ENCODE assay signal across 8 mouse cellular contexts in the genomic region with DNA sequence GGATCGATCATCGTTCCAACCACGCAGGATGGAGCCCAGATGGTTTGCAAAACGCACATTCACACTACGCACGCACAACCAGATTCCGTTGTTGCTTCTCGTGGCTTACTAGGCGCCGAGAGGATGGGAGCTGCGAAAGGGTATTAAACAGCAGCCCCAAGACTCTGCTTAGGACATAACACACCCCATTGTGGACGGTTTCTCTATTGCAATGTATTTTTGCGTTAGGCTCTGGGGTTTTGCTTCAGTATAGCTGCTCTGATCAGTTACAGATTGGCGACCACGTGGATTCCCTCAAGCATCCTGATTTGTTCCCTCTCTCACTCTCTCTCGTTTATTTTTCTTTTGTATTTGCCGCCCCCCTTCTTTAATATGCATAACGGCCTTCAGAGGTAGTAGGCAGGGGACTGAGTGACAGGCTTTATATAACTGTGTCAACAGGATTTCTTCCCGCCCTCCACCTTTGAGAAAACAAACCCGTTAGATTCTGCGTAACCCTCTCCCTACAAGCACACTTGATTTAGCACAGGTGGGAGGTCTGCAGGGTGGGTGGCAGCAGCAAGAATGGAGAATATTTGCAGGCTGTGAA. TPM values are rescaled to one million over a fixed set of nuclear protein-coding genes. Genes with fewer than 3 reads are reported as not detected.
DNase-seq lines count a peak whose midpoint lies in the region; ATAC-seq and TF ChIP-seq lines count a peak whose summit lies in the region.

No protein-coding gene starts in this region.

- under 1% methylated on average over 21 of the region's 21 CpGs for WGBS in lung, postnatal 0 days
- WGBS in midbrain, embryonic 13.5 days: 0% methylated on average over 21 of the region's 21 CpGs

- no peak for ATAC-seq in lung, postnatal 0 days
- peak; percentile 31 for ATAC-seq in midbrain, embryonic 13.5 days

- H3K27ac ChIP-seq in lung, postnatal 0 days (ENCODE audit: low read length): no peak overlapping the region
- no peak overlapping the region for H3K27ac ChIP-seq in brown adipose tissue, adult 24 weeks (replicated peaks; ENCODE audit: low read depth, low read length)
- peak overlapping the region; percentile 100 for H3K27ac ChIP-seq in midbrain, embryonic 13.5 days

- no peak for TF ChIP-seq EP300 in lung, postnatal 0 days (IDR thresholded peaks at IDR 0.05)

- no peaks in the 10 kb centered on the region for H3K36me3 ChIP-seq in lung, postnatal 0 days (ENCODE audit: insufficient read depth, low read length)
- H3K36me3 ChIP-seq in midbrain, embryonic 13.5 days: no peaks in the 10 kb centered on the region

- no peaks in the 10 kb centered on the region for H3K27me3 ChIP-seq in lung, postnatal 0 days (replicated peaks; ENCODE audit: insufficient read depth, low read length)
- H3K27me3 ChIP-seq in midbrain, embryonic 13.5 days: no peaks in the 10 kb centered on the region

- peak overlapping the region; percentile 96; the same call in 1 of the 2 replicates for H3K4me3 ChIP-seq in lung, postnatal 0 days (ENCODE audit: low read depth, low read length)
- H3K4me3 ChIP-seq in brown adipose tissue, adult 24 weeks (ENCODE audit: insufficient read depth, low read depth, low read length): peak overlapping the region; percentile 86
- peak overlapping the region; percentile 98 for H3K4me3 ChIP-seq in midbrain, embryonic 13.5 days (replicated peaks)

- H3K4me2 ChIP-seq in lung, postnatal 0 days (replicated peaks; ENCODE audit: low read depth, low read length): peak overlapping the region; percentile 96
- peak overlapping the region; percentile 91 for H3K4me2 ChIP-seq in midbrain, embryonic 13.5 days (replicated peaks)

- TF ChIP-seq CTCF in lung, postnatal 0 days (IDR thresholded peaks at IDR 0.05): peak; percentile 32

- H3K9ac ChIP-seq in lung, postnatal 0 days (replicated peaks; ENCODE audit: low read depth): no peak overlapping the region
- peak overlapping the region; percentile 98 for H3K9ac ChIP-seq in midbrain, embryonic 13.5 days (replicated peaks)

- peaks cover 9% of the 10 kb centered on the region; the same call in 1 of the 2 replicates for H3K4me1 ChIP-seq in lung, postnatal 0 days (ENCODE audit: insufficient read depth, low read depth, low read length)
- peaks cover 10% of the 10 kb centered on the region for H3K4me1 ChIP-seq in brown adipose tissue, adult 24 weeks (ENCODE audit: control insufficient read depth, insufficient read depth, insufficient read length, low read length)
- peaks cover 24% of the 10 kb centered on the region for H3K4me1 ChIP-seq in midbrain, embryonic 13.5 days (replicated peaks)

- H3K9me3 ChIP-seq in lung, postnatal 0 days (ENCODE audit: low read length): no peaks in the 10 kb centered on the region
- H3K9me3 ChIP-seq in midbrain, embryonic 13.5 days: no peaks in the 10 kb centered on the region

- DNase-seq in lung, postnatal 0 days (ENCODE audit: low spot score): no peak
- DNase-seq in lung, postnatal 14 days: no peak
- peak; percentile 53 for DNase-seq in forelimb bud, embryonic 11.5 days (ENCODE audit: low read depth, low spot score)
- peak; percentile 46 to 48 for DNase-seq in layer of hippocampus, postnatal 25 days (ENCODE audit: extremely low spot score in 1 of 2, low spot score in 1 of 2)
- DNase-seq in urinary bladder, postnatal 4 days (ENCODE audit: low spot score in 2 of 2): no peak
- no peak for DNase-seq in urinary bladder, postnatal 14 days (ENCODE audit: low spot score)

RNA-seq across cellular contexts. Expression of a gene that starts 2.0 kb away (rescaled TPM):
- 6.9 and 8.1 TPM in 2 replicates for polyA plus RNA-seq in lung, postnatal 0 days (2015; fragmentation: Nextera tagmentation; extraction: Ambion mirVana)
- polyA plus RNA-seq in brown adipose tissue, adult 24 weeks (2012; ENCODE audit: insufficient read depth, insufficient read length, missing spikeins): 7.0 and 7.3 TPM in 2 replicates
- total RNA-seq in layer of hippocampus, postnatal 25 days (2021): 10 to 100 TPM; 46.7 to 64.4 TPM
- 21.4 and 24.7 TPM in 2 replicates for polyA plus RNA-seq in midbrain, embryonic 13.5 days (2015; fragmentation: Nextera tagmentation; extraction: Ambion mirVana)

RNA-seq across cellular contexts. Expression of a gene that starts 37.5 kb away (rescaled TPM):
- 663 and 736 TPM in 2 replicates for polyA plus RNA-seq in lung, postnatal 0 days (2015; fragmentation: Nextera tagmentation; extraction: Ambion mirVana)
- 2,562 and 2,957 TPM in 2 replicates for polyA plus RNA-seq in brown adipose tissue, adult 24 weeks (2012; ENCODE audit: insufficient read depth, insufficient read length, missing spikeins)
- total RNA-seq in layer of hippocampus, postnatal 25 days (2021): 100 to 1,000 TPM; 300 to 376 TPM
- polyA plus RNA-seq in midbrain, embryonic 13.5 days (2015; fragmentation: Nextera tagmentation; extraction: Ambion mirVana): 725 and 775 TPM in 2 replicates

Comparison
In these comparisons a context has a peak if more than half of its experiments do, and no peak if none do; other contexts are left out.
1. DNase-seq: peak in forelimb bud, embryonic 11.5 days (single experiment) and layer of hippocampus, postnatal 25 days (2 of 2); none in lung, postnatal 0 days (single experiment), lung, postnatal 14 days (single experiment), urinary bladder, postnatal 4 days (0 of 2) and urinary bladder, postnatal 14 days (single experiment).
2. Peak in every context shown above with its lines, with median percentiles within 50 percentile points of each other: H3K4me3 ChIP-seq.